Mouse (Mus musculus) megakaryocyte, embryonic 14.5 days (primary cell): ENCODE data around the gene Oaz1. TPM values are rescaled to one million over a fixed set of nuclear protein-coding genes. Genes with fewer than 3 reads are reported as not detected.

Experiments
- H3K27me3 ChIP-seq: replicated peaks from 2 replicates; pipeline ENCODE3; 2012; ENCODE audit warnings: inconsistent platforms
- H3K36me3 ChIP-seq: replicated peaks from 2 replicates; pipeline ENCODE3; 2012; ENCODE audit warnings: low read length, inconsistent platforms, mixed read lengths
- H3K4me1 ChIP-seq: 2 replicates; pipeline ENCODE4 v1.6.1; 2012; ENCODE audit warnings: inconsistent platforms
- H3K4me3 ChIP-seq: replicated peaks from 2 replicates; pipeline ENCODE3; 2012; ENCODE audit warnings: moderate library complexity, mild to moderate bottlenecking, inconsistent platforms
- H3K9me3 ChIP-seq: 2 replicates; pipeline ENCODE4 v1.6.1; 2012; ENCODE audit warnings: inconsistent platforms
- FLI1 ChIP-seq: IDR thresholded peaks from 2 replicates; pipeline ENCODE4 v1.6.1; 2012; ENCODE audit warnings: low read length, inconsistent platforms, mixed read lengths
- GATA1 ChIP-seq: IDR thresholded peaks from 3 replicates; pipeline ENCODE4 v1.6.1; 2012; ENCODE audit warnings: mixed read lengths, low read length, inconsistent platforms, borderline replicate concordance
- polyA plus RNA-seq: library from polyadenylated mRNA; stranded (reverse); fragments of >175 nt; gene quantifications from 2 replicates; pipeline ENCODE4 v1.2.3, GENCODE M21; 2012; ENCODE audit warnings: low replicate concordance; ENCODE audit not compliant: insufficient read depth

Gene Oaz1
- 2,272 and 5,289 TPM in 2 replicates for polyA plus RNA-seq

DNA sequence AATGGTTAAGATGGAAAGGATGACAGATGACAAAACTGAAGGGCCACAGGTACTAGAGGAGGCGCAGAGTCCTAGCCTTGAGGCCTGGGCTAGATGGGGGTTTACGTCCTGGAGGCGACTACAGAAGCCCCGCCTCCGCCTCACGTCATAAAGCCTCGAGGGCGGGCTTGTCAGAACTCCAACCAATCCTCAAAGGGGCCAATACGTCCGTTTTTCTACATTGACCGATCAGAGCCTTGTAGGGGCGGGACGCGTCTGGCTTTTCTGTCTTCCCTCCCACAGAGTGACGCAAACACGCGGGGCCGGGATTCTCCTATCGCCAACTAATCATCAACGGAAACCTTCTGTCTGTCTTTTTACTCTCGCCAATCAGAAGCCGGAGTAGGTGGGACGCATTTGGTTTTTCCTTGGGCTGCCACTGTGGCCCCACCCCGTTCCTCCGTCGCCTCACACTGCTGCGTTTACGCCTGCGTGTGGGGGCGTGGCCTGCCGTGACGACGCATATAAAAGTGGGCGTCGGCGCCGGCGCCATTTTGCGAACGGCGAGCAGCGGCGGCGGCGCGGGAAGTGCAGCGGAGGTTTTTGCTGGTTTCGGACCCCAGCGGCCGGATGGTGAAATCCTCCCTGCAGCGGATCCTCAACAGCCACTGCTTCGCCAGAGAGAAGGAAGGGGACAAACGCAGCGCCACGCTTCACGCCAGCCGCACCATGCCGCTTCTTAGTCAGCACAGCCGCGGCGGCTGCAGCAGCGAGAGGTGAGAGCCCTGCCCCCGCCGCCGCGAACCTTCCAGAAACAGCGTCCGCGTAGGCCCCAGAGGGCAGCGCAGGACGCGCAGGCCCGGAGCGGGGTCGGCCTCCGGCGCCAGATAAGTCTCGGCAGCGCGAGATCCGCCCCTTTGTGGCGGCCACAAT, at the start of gene Oaz1:
Gene Oaz1, plus strand, starts transcription at position 506 of the 912 bp plus-strand sequence.
- Histone ChIP-seq H3K36me3 (peaks cover 36% of the 10 kb centered on the region), H3K4me3 (peak within 1 kb of the TSS; percentile 93), H3K4me1 (peaks cover 71% of the 10 kb centered on the region), H3K27me3 (no peaks in the 10 kb centered on the region), H3K9me3 (no peaks in the 10 kb centered on the region)
- TF ChIP-seq FLI1 (no peak), GATA1 (no peak)

DNA sequence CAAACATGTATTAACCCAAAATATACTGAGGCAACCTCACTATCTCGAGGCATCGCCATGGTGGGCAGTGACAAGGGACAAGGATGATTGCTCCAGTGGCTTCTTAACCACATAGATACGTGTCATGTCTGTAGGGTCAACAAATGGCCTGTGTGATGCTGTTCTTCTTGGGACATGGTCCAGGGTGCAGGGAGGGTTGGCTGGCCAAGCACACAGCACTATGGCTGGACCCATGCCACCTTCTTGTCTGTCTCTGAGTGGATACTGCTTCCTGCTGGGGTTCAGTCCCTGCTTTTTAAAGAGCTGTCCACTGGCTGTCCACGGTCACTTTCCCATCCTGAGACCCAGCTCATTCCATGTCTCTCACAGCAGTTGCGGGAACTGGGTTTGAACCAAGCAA, 49.3 kb upstream of the Oaz1 start:
- H3K4me3 ChIP-seq, result no peak overlapping the region
- peaks cover 82% of the 10 kb centered on the region for H3K4me1 ChIP-seq
- H3K36me3 ChIP-seq, result peaks cover 100% of the 10 kb centered on the region
- no peaks in the 10 kb centered on the region for H3K9me3 ChIP-seq
- no peaks in the 10 kb centered on the region for H3K27me3 ChIP-seq
- no peak for TF ChIP-seq GATA1
- no peak for TF ChIP-seq FLI1

- H3K4me1 ChIP-seq, result peaks cover 58% of the 10 kb centered on the region
- TF ChIP-seq GATA1, result no peak
- no peak for TF ChIP-seq FLI1
- H3K27me3 ChIP-seq, result no peaks in the 10 kb centered on the region
- H3K36me3 ChIP-seq, result peaks cover 100% of the 10 kb centered on the region
- no peaks in the 10 kb centered on the region for H3K9me3 ChIP-seq
- no peak overlapping the region for H3K4me3 ChIP-seq
Measured at GRCm38 (mm10) chr10:80779565-80779964, 46.9 kb upstream of the Oaz1 start.

DNA sequence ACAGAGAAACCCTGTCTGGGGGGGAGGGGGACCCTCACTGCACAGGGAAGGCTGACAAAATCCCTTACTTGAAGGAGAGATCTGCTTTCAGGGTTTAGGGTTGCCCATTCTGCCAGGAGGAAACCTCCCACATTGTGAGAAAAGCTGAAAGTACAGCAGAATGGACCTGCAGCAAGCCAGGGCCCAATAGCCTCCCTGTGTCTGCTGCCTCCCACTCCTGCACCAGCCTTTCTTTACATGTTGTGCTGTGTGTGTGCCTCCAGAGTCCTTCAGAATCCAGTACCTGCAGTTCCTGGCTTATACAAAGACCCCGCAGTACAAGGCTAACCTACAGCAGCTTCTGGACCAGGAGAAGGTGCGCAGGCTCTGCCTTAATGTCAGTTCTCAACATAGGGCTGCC, 42.2 kb upstream of the Oaz1 start:
- TF ChIP-seq GATA1, result no peak
- Histone ChIP-seq H3K36me3 (peaks cover 100% of the 10 kb centered on the region), H3K9me3 (no peaks in the 10 kb centered on the region)

DNA sequence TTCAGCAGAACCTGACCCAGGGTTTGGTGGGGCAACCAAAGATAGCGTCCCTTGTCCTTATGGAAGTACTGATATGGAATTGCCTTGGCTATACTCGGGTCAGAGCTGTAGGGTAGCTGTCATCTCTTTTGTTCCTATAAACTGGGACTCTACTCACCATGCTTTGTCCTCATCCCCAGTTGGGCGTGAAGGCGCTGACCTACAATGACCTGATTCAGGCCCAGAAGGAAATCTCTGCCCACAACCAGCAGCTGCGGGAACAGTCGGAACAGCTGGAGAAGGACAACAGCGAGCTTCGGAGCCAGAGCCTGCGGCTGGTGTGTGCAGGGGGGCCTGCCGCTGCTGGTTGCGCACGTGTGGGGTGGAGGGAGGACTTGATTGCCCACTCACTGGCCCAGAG, 41.6 kb upstream of the Oaz1 start:
- Histone ChIP-seq H3K9me3 (no peaks in the 10 kb centered on the region), H3K4me3 (no peak overlapping the region), H3K27me3 (no peaks in the 10 kb centered on the region), H3K4me1 (peaks cover 7% of the 10 kb centered on the region), H3K36me3 (peaks cover 99% of the 10 kb centered on the region)
- TF ChIP-seq GATA1 (no peak), FLI1 (no peak)

More for the DNA sequence above, 42.2 kb upstream of the Oaz1 start:
- H3K4me3 ChIP-seq, result no peak overlapping the region
- peaks cover 13% of the 10 kb centered on the region for H3K4me1 ChIP-seq
- no peaks in the 10 kb centered on the region for H3K27me3 ChIP-seq

- TF ChIP-seq FLI1, result no peak
- no peak for TF ChIP-seq GATA1
- peaks cover 5% of the 10 kb centered on the region; the same call in 1 of the 2 replicates for H3K4me1 ChIP-seq
- H3K9me3 ChIP-seq, result no peaks in the 10 kb centered on the region
- H3K27me3 ChIP-seq, result no peaks in the 10 kb centered on the region
- H3K4me3 ChIP-seq, result no peak overlapping the region
- H3K36me3 ChIP-seq, result peaks cover 99% of the 10 kb centered on the region
Measured at GRCm38 (mm10) chr10:80785963-80786362, 40.5 kb upstream of the Oaz1 start.

DNA sequence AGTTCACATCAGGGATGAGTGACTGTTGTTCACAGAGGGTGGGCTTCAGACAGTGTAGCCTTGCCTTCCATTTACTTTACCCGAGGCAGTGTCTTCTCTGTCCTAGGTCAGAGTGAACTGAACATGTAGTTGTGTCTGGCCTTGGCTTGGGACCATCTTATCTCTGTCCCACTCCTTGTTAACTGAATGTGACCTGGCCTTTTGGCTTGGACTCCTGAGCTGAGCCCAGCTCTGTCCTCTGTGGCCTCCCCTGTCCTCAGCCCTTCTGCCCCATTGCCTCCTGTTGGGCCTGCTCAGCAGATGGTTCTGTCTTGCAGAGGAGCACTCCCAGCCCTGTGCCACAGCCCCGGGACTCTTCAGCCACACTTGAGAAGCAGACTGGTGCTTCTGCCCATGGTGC, 38.9 kb upstream of the Oaz1 start:
- H3K4me3 ChIP-seq, result no peak overlapping the region
- no peaks in the 10 kb centered on the region for H3K27me3 ChIP-seq
- H3K4me1 ChIP-seq, result peaks cover 21% of the 10 kb centered on the region; the same call in 1 of the 2 replicates
- no peaks in the 10 kb centered on the region for H3K9me3 ChIP-seq
- TF ChIP-seq FLI1 (no peak), GATA1 (no peak)
- peaks cover 99% of the 10 kb centered on the region for H3K36me3 ChIP-seq

- Histone ChIP-seq H3K9me3 (no peaks in the 10 kb centered on the region), H3K4me1 (peaks cover 46% of the 10 kb centered on the region), H3K36me3 (peaks cover 99% of the 10 kb centered on the region), H3K27me3 (no peaks in the 10 kb centered on the region), H3K4me3 (no peak overlapping the region)
- TF ChIP-seq GATA1, result no peak
- no peak for TF ChIP-seq FLI1
Measured at GRCm38 (mm10) chr10:80790761-80791404, 35.6 kb upstream of the Oaz1 start.

GRCm38 (mm10) chr10:80791476-80792174, 34.8 kb upstream of the Oaz1 start:
- peaks cover 53% of the 10 kb centered on the region for H3K4me1 ChIP-seq
- H3K4me3 ChIP-seq, result no peak overlapping the region

More at GRCm38 (mm10) chr10:80791476-80792174, 34.8 kb upstream of the Oaz1 start:
- Histone ChIP-seq H3K27me3 (no peaks in the 10 kb centered on the region), H3K9me3 (no peaks in the 10 kb centered on the region), H3K36me3 (peaks cover 99% of the 10 kb centered on the region)
- TF ChIP-seq GATA1 (no peak), FLI1 (no peak)
